Mouse (Mus musculus) mesoderm, embryonic 11.5 days (tissue): ENCODE data around the gene Polr2b.

Source experiments
- DNase-seq: peaks from one replicate; pipeline ENCODE4 v3.0.0-alpha.2; 2012; ENCODE audit warnings: low read depth, low spot score

Polr2b gene

GRCm38 (mm10) chr5:77386596-77387413 is 76.9 kb downstream of the Polr2b start:
- DNase-seq: no peak

DNA sequence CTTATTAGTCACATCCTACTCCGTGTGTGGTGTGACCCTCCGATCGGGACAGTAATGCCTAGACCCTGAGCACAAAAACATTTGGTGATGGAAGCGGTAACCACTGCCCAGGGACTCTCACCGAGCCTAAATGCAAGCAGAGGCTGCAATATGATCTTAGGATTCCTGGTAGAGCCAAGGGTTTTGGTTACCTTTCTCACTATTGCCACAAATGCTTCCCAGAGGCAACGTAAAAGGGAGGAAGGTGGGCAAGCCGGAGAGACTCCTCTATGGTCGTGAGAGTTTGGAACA is 77.4 kb downstream of the Polr2b start:
- no peak for DNase-seq

GRCm38 (mm10) chr5:77388359-77388758 is 78.4 kb downstream of the Polr2b start:
- no peak for DNase-seq

GRCm38 (mm10) chr5:77390272-77390671 is 80.3 kb downstream of the Polr2b start:
- DNase-seq: no peak

DNA sequence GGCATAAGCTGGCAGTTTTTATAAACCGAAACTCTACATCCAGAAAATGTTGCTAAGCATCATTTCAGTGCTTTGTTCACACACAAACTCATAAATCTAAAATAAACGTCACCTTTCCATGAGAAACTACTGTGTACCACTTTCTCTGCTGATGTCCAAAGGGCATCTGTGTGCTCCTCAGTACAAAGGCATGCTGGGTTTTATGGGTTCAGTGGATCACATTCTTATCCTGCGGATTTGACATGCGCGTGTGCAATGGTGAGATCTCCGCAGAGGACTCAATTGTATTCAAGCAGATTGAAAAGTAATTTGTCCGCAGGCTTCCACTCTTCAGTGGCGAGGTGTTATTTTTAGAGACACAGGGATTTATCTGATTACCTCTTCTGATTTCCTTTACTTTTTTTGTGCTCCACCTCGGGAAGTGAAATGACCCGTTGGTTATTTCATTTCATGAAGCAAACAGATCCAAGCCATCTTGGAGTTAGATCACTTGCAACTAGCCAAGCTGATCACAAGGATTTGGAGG is 83.2 kb downstream of the Polr2b start:
- DNase-seq: no peak

DNA sequence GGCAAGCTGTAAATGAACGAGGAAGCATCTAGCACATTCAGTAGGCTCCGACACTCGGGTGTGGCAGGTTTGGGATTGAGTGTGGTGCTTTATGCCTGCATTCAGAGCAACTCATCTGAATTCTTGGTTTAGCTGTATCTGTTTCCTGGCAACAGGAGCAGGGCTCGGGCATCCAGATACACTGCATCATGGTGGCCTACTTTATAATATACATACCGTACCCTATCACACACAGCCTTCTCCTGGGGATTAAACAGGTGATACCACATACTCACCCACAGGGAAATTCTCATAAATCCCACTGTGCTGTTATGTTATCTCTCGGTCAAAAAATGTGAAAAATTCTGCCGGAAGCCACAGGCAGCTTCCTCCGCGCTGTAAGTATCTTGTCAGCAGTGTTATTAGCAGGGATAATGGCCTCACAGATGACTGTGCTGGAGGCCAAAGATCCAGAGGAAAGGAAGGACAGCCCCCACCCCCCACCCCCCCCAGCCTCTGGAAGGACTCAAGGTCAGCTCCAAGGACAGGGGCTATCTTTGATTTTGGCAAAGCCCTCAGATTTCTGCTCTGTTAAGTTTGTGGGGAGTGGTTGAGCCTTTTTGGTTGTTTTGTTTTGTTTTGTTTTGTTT is 84.2 kb downstream of the Polr2b start:
- DNase-seq: no peak

DNA sequence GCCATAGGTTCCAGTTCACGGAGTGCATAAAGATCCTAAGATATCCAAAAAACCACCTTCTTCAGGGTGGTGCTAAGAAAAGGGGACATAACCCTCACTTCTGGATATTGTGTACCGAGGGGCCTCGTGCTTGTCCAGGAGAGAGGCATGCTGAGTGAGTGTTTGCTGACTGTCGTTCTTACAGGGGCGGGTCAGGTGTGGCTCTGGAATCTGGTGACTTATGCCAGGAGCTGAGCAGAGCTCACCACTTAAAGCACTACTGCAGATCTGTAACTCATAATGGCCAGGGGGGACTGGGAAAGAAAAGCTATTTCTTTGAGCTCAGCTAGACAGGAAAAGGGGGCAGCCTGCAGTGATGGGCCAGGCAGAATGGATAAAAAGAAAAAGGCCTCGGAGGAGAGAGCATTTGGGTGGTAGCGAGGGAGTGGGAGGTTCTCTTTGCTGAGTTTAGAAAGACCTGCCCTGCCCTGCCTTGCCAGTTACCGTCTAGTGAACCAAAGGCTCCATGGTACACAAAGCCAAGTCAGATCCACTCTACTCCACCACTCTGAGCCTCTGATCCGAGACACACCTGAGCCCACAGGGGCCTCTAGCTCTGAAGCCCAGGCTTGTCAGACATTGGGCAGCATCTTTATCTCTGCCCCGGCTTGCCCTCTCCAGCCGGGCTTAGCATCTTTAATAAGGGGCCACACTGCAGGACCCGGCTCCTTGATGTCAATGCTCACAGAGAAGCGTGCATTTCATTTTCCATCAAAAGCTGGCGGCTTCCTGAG is 88.5 kb downstream of the Polr2b start:
- DNase-seq: no peak
